15 mouse cellular contexts compared by ENCODE assay signal in the genomic region with DNA sequence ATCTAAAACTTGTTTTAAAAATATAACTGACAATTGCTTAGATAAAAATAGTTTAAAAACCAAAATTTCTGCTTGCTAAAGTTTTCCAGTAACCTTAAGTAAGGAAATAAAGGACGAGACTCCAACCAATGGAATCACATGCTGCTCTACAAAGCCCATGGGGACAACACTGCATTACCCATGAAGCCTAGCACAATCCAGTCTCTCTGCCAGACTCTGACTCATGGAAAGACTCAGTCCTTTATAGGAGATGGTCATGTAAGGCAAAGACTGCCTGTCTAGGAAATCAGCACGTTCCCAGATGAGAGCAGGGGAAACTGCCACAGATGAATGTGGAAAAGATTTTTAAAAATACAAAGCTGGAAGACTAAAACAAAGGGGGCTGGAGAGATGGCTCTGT. TPM values are rescaled to one million over a fixed set of nuclear protein-coding genes. Genes with fewer than 3 reads are reported as not detected.
DNase-seq lines count a peak whose midpoint lies in the region; ATAC-seq and TF ChIP-seq lines count a peak whose summit lies in the region.
"Had no signal": no experiment of that assay in that cellular context is flagged by ENCODE, and none has a peak within 500 bp of the region (broad histone marks: within the 10 kb centered on the region; RNA-seq: fewer than 3 reads in every experiment).

No protein-coding gene starts in this region.

- no peaks in the 10 kb centered on the region for H3K27me3 ChIP-seq in heart, adult 2 months (ENCODE audit: control insufficient read depth, insufficient read depth, low read length)
- H3K27me3 ChIP-seq in heart, embryonic 12.5 days (replicated peaks) = no peaks in the 10 kb centered on the region
- H3K27me3 ChIP-seq in stomach, postnatal 0 days (ENCODE audit: control insufficient read depth, insufficient read depth, low read length) = no peaks in the 10 kb centered on the region
- H3K27me3 ChIP-seq in liver, embryonic 11.5 days (replicated peaks; ENCODE audit: control insufficient read depth, insufficient read depth, low read length) = no peaks in the 10 kb centered on the region
- H3K27me3 ChIP-seq: heart, embryonic 13.5 days; Patski had no signal

- no peaks in the 10 kb centered on the region for H3K4me1 ChIP-seq in heart, adult 2 months (ENCODE audit: control insufficient read depth, insufficient read depth, low read length)
- no peaks in the 10 kb centered on the region for H3K4me1 ChIP-seq in heart, embryonic 12.5 days (replicated peaks)
- no peaks in the 10 kb centered on the region for H3K4me1 ChIP-seq in stomach, postnatal 0 days (replicated peaks; ENCODE audit: control insufficient read depth, insufficient read depth)
- H3K4me1 ChIP-seq in liver, embryonic 11.5 days (replicated peaks; ENCODE audit: control insufficient read depth, insufficient read depth, low read length) = no peaks in the 10 kb centered on the region
- H3K4me1 ChIP-seq: forebrain, embryonic 10.5 days; heart, embryonic 13.5 days; midbrain, embryonic 10.5 days had no signal

- intact Hi-C loops in heart, adult 2 months (cut with DNase I) = no loop called here

- no peaks in the 10 kb centered on the region for H3K79me2 ChIP-seq in heart, adult 2 months (replicated peaks; ENCODE audit: control insufficient read depth, insufficient read depth, low read length)

- no peak for TF ChIP-seq EP300 in heart, adult 2 months (IDR thresholded peaks at IDR 0.05; ENCODE audit: insufficient read depth, low read depth, low read length)
- TF ChIP-seq EP300 in stomach, postnatal 0 days (optimal IDR thresholded peaks at IDR 0.05) = no peak

- H3K4me3 ChIP-seq in heart, adult 2 months = no peak overlapping the region
- no peak overlapping the region for H3K4me3 ChIP-seq in heart, embryonic 12.5 days
- H3K4me3 ChIP-seq in stomach, postnatal 0 days (ENCODE audit: low read depth, low read length) = no peak overlapping the region
- H3K4me3 ChIP-seq in liver, embryonic 11.5 days (ENCODE audit: low read depth, low read length) = no peak overlapping the region
- H3K4me3 ChIP-seq: forebrain, embryonic 10.5 days; heart, embryonic 13.5 days; midbrain, embryonic 10.5 days had no signal

- DNase-seq in heart, adult 2 months = peak in 1 of 2 experiments; percentile 52
- peak; percentile 7 for DNase-seq in urinary bladder, postnatal 10 days (ENCODE audit: low spot score)
- no peak for DNase-seq in urinary bladder, adult 18-20 months (ENCODE audit: low spot score in 2 of 2)
- DNase-seq in gastrocnemius, postnatal 25 days = peak; percentile 44
- DNase-seq in stomach, postnatal 0 days (ENCODE audit: low spot score) = no peak
- no peak for DNase-seq in liver, embryonic 11.5 days (ENCODE audit: low spot score)
- DNase-seq: adrenal gland, adult 8-10 months; thymus, postnatal 14 days had no signal

- no peak for TF ChIP-seq CTCF in heart, adult 2 months (IDR thresholded peaks at IDR 0.05)
- TF ChIP-seq CTCF in stomach, postnatal 0 days (IDR thresholded peaks at IDR 0.05; ENCODE audit: low read depth) = no peak

- H3K4me2 ChIP-seq in heart, embryonic 12.5 days = no peak overlapping the region
- H3K4me2 ChIP-seq in stomach, postnatal 0 days (replicated peaks; ENCODE audit: low read depth) = no peak overlapping the region
- H3K4me2 ChIP-seq in liver, embryonic 11.5 days = no peak overlapping the region
- H3K4me2 ChIP-seq: heart, embryonic 13.5 days had no signal

- TF ChIP-seq POLR2A in heart, adult 2 months (IDR thresholded peaks at IDR 0.05; ENCODE audit: insufficient read depth, low read depth, low read length) = no peak

- no peaks in the 10 kb centered on the region for H3K36me3 ChIP-seq in heart, adult 2 months (ENCODE audit: control insufficient read depth, insufficient read depth, low read length)
- no peaks in the 10 kb centered on the region for H3K36me3 ChIP-seq in heart, embryonic 12.5 days
- no peaks in the 10 kb centered on the region for H3K36me3 ChIP-seq in stomach, postnatal 0 days (ENCODE audit: control insufficient read depth, insufficient read depth, low read length)
- H3K36me3 ChIP-seq in liver, embryonic 11.5 days (ENCODE audit: control insufficient read depth, insufficient read depth, low read length) = no peaks in the 10 kb centered on the region

- H3K9me3 ChIP-seq in heart, embryonic 12.5 days (replicated peaks) = no peaks in the 10 kb centered on the region
- no peaks in the 10 kb centered on the region for H3K9me3 ChIP-seq in stomach, postnatal 0 days (ENCODE audit: control insufficient read depth, low read length)
- H3K9me3 ChIP-seq in liver, embryonic 11.5 days (ENCODE audit: control insufficient read depth, low read length) = no peaks in the 10 kb centered on the region
- H3K9me3 ChIP-seq: forebrain, embryonic 10.5 days; heart, embryonic 13.5 days; midbrain, embryonic 10.5 days had no signal

- ATAC-seq in heart, embryonic 12.5 days (ENCODE audit: insufficient number of reproducible peaks, low FRiP score) = no peak
- peak; percentile 67; the same call in 1 of the 2 replicates for ATAC-seq in stomach, postnatal 0 days (ENCODE audit: low FRiP score, low TSS enrichment)
- no peak for ATAC-seq in liver, embryonic 11.5 days (replicated peaks; ENCODE audit: low FRiP score)
- no peak for ATAC-seq in megakaryocyte-erythroid progenitor cell, adult 5-6 weeks (replicated peaks; ENCODE audit: low FRiP score, low TSS enrichment, poor library complexity, severe bottlenecking)
- ATAC-seq: CD4-positive, CD25-positive, alpha-beta regulatory T cell, adult 4 months; Patski had no signal

- H3K9ac ChIP-seq in heart, adult 2 months (ENCODE audit: low read depth, low read length) = no peak overlapping the region
- H3K9ac ChIP-seq in heart, embryonic 12.5 days = no peak overlapping the region
- H3K9ac ChIP-seq in stomach, postnatal 0 days (ENCODE audit: low read length) = no peak overlapping the region
- H3K9ac ChIP-seq in liver, embryonic 11.5 days (ENCODE audit: low read depth, low read length) = no peak overlapping the region
- H3K9ac ChIP-seq: heart, embryonic 13.5 days had no signal

- WGBS in heart, adult 2 months = 33% methylated on average over 2 of the region's 2 CpGs
- 69% methylated on average over 2 of the region's 2 CpGs for WGBS in heart, embryonic 12.5 days
- WGBS in stomach, postnatal 0 days = 56% methylated on average over 2 of the region's 2 CpGs
- 82% methylated on average over 2 of the region's 2 CpGs for WGBS in liver, embryonic 11.5 days

- peak overlapping the region; percentile 44; the same call in 1 of the 2 replicates for H3K27ac ChIP-seq in heart, adult 2 months
- no peak overlapping the region for H3K27ac ChIP-seq in heart, embryonic 12.5 days (ENCODE audit: poor library complexity, severe bottlenecking)
- H3K27ac ChIP-seq in stomach, postnatal 0 days (replicated peaks) = no peak overlapping the region
- no peak overlapping the region for H3K27ac ChIP-seq in liver, embryonic 11.5 days (ENCODE audit: low read depth, low read length)
- H3K27ac ChIP-seq: forebrain, embryonic 10.5 days; heart, embryonic 13.5 days; midbrain, embryonic 10.5 days had no signal

RNA-seq across cellular contexts. Expression of a gene that starts 23.0 kb away (rescaled TPM):
- total RNA-seq in heart, adult 2 months (2021) = under 1 TPM; 0.18 to 0.30 TPM
- polyA plus RNA-seq in heart, adult 2 months (2012; rRNA removed) = 0.47 and 2.3 TPM in 2 replicates
- polyA plus RNA-seq in heart, embryonic 12.5 days (2016; fragmentation: Nextera tagmentation; extraction: Ambion mirVana) = 97.4 and 111 TPM in 2 replicates
- total RNA-seq in gastrocnemius, postnatal 25 days (2021) = under 1 TPM; 0.18 to 0.29 TPM
- 69.3 and 73.3 TPM in 2 replicates for polyA plus RNA-seq in stomach, postnatal 0 days (2015; fragmentation: Nextera tagmentation; extraction: Ambion mirVana)
- polyA plus RNA-seq in liver, embryonic 11.5 days (2014; fragmentation: Nextera tagmentation; extraction: Ambion mirVana) = 75.1 and 77.3 TPM in 2 replicates
- 0.24 and 1.1 TPM in 2 replicates for total RNA-seq in megakaryocyte-erythroid progenitor cell, adult 5-6 weeks (2014; fragmentation: Nextera tagmentation)
- total RNA-seq in megakaryocyte-erythroid progenitor cell, adult 5-6 weeks (2017) = 2.0 and 2.7 TPM in 2 replicates

RNA-seq across cellular contexts. Expression of a gene that starts 43.3 kb away (rescaled TPM):
- 100 to 1,000 TPM; 276 to 302 TPM for total RNA-seq in heart, adult 2 months (2021)
- 170 and 204 TPM in 2 replicates for polyA plus RNA-seq in heart, adult 2 months (2012; rRNA removed)
- polyA plus RNA-seq in heart, embryonic 12.5 days (2016; fragmentation: Nextera tagmentation; extraction: Ambion mirVana) = 37.3 and 42.0 TPM in 2 replicates
- total RNA-seq in gastrocnemius, postnatal 25 days (2021) = 100 to 1,000 TPM; 180 to 193 TPM
- 24.0 and 27.7 TPM in 2 replicates for polyA plus RNA-seq in stomach, postnatal 0 days (2015; fragmentation: Nextera tagmentation; extraction: Ambion mirVana)
- 11.2 and 13.1 TPM in 2 replicates for polyA plus RNA-seq in liver, embryonic 11.5 days (2014; fragmentation: Nextera tagmentation; extraction: Ambion mirVana)
- total RNA-seq in megakaryocyte-erythroid progenitor cell, adult 5-6 weeks (2014; fragmentation: Nextera tagmentation) = 45.6 and 50.2 TPM in 2 replicates
- total RNA-seq in megakaryocyte-erythroid progenitor cell, adult 5-6 weeks (2017) = 14.2 and 23.2 TPM in 2 replicates

Comparison
In these comparisons a context has a peak if more than half of its experiments do, and no peak if none do; other contexts are left out.
1. DNase-seq: peak in urinary bladder, postnatal 10 days (single experiment) and gastrocnemius, postnatal 25 days (single experiment); none in urinary bladder, adult 18-20 months (0 of 2), stomach, postnatal 0 days (single experiment) and liver, embryonic 11.5 days (single experiment).
2. RNA of a gene that starts 23.0 kb away (polyA plus RNA-seq): 97.4 to 111 TPM in heart, embryonic 12.5 days, 75.1 to 77.3 TPM in liver, embryonic 11.5 days and 69.3 to 73.3 TPM in stomach, postnatal 0 days; 0.47 to 2.3 TPM in heart, adult 2 months; every median in the first group is over 10 times any median in the second.